Mouse (Mus musculus): ENCODE results near the gene Emc6. TPM values are rescaled to one million over a fixed set of nuclear protein-coding genes. Genes with fewer than 3 reads are reported as not detected.

Emc6 gene
- polyA plus RNA-seq, 1 experiment from 2014 or later = 122 TPM

- Histone ChIP-seq H3K4me1 (peaks cover 13% of the 10 kb centered on the region), H3K27me3 (replicated peaks) (no peaks in the 10 kb centered on the region), H3K27ac (no peak overlapping the region), H3K9ac (no peak overlapping the region), H3K36me3 (peaks cover 16% of the 10 kb centered on the region; the same call in 1 of the 2 replicates), H3K4me3 (no peak overlapping the region), H3K9me3 (no peaks in the 10 kb centered on the region), H3K4me2 (replicated peaks) (no peak overlapping the region)
- WGBS = 65% methylated on average over 5 of the region's 5 CpGs
- ATAC-seq (ENCODE audit: low FRiP score, low read depth) = no peak
Measured at GRCm38 (mm10) chr11:73172186-73172585, 4.7 kb downstream of the Emc6 start.

GRCm38 (mm10) chr11:73169231-73169630 lies 7.6 kb downstream of the Emc6 start:
- H3K27me3 ChIP-seq (replicated peaks) = no peaks in the 10 kb centered on the region
- ATAC-seq (ENCODE audit: low FRiP score, low read depth) = peak; percentile 60; the same call in 1 of the 2 replicates
- H3K4me1 ChIP-seq = no peaks in the 10 kb centered on the region
- H3K27ac ChIP-seq = no peak overlapping the region
- no peak overlapping the region for H3K9ac ChIP-seq
- no peaks in the 10 kb centered on the region for H3K9me3 ChIP-seq
- 55% methylated on average over 4 of the region's 4 CpGs for WGBS
- H3K4me2 ChIP-seq (replicated peaks) = no peak overlapping the region
- no peak overlapping the region for H3K4me3 ChIP-seq
- peaks cover 13% of the 10 kb centered on the region; the same call in 1 of the 2 replicates for H3K36me3 ChIP-seq

DNA sequence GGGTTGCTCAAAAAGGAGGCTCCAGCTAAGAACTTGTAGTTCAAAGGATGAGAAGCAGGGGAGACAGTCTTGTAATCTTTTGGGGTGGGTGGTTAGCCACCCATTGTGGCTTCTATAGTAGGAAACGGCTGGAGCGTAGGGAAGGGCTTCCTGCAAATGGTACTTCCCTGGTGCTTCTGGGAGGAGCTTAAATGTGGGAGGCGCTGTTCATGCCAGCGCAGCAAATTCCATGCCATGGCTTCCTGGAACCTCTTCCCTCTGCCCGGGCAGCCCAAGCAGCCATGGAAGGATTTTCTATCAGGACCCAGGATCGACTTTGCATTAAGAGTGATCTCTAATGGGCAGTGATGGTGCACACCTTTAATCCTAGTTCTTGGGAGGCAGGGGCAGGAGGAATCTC lies 8.3 kb downstream of the Emc6 start:
- ATAC-seq (ENCODE audit: low FRiP score, low read depth) = no peak
- no peaks in the 10 kb centered on the region for H3K4me1 ChIP-seq
- H3K4me2 ChIP-seq (replicated peaks) = no peak overlapping the region
- no peaks in the 10 kb centered on the region for H3K27me3 ChIP-seq (replicated peaks)
- no peak overlapping the region for H3K27ac ChIP-seq
- no peak overlapping the region for H3K4me3 ChIP-seq
- no peak overlapping the region for H3K9ac ChIP-seq
- H3K36me3 ChIP-seq = peaks cover 10% of the 10 kb centered on the region; the same call in 1 of the 2 replicates
- 84% methylated on average over 6 of the region's 6 CpGs for WGBS
- H3K9me3 ChIP-seq = no peaks in the 10 kb centered on the region

DNA sequence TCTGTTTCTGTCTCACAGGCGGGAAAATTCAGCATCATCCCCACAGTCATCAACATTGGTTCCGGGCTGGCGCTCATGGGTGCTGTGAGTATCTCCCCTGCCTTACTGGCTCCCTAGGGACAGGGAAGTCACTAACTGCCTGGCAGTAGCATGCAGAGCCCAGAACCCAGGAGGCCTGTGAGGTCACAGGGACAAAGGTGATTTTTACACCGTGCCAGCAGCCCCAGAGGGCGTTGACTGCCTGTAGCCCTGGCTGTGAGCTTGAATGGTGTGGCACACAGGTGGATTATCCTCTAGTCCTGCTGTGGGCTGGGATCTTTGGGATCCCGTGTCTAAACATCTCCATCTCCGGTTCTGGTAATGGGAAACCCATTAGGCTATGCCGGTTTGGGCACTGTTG lies 8.8 kb downstream of the Emc6 start:
- ATAC-seq (ENCODE audit: low FRiP score, low read depth) = no peak

DNA sequence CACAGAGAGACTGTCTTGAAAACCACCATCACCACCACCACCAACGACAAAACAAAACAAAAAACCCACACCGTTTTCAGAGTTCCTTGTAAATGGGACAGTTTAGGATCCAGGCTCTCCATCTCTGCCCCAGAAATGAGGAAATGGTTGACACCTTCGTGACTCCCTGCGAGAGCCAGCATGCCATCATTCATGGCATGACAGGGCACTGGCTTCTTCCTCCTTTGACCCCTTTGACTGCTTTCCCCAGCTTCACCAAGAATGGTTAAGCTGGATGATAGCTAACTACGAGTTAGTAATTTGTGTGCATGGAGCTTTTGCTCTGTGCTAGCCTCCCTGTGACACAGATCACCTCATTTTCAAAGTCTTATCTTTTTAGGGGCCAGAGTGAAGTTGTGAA lies 14.6 kb downstream of the Emc6 start:
- H3K36me3 ChIP-seq = no peaks in the 10 kb centered on the region
- no peak for ATAC-seq (ENCODE audit: low FRiP score, low read depth)
- WGBS = 71% methylated on average over 5 of the region's 5 CpGs

More for the DNA sequence above, 8.8 kb downstream of the Emc6 start:
- WGBS = 88% methylated on average over 8 of the region's 8 CpGs
- Histone ChIP-seq H3K27ac (no peak overlapping the region), H3K4me2 (replicated peaks) (no peak overlapping the region), H3K9me3 (no peaks in the 10 kb centered on the region), H3K4me1 (no peaks in the 10 kb centered on the region), H3K27me3 (replicated peaks) (no peaks in the 10 kb centered on the region), H3K4me3 (no peak overlapping the region), H3K9ac (0 out of 2 replicates have a peak overlapping the region, but pooled peaks have one; percentile 17), H3K36me3 (peaks cover 8% of the 10 kb centered on the region; the same call in 1 of the 2 replicates)

GRCm38 (mm10) chr11:73161616-73162015 lies 15.2 kb downstream of the Emc6 start:
- H3K4me1 ChIP-seq = 0 out of 2 replicates have a peak, but pooled peaks cover 4% of the 10 kb centered on the region
- no peaks in the 10 kb centered on the region for H3K36me3 ChIP-seq
- no peak overlapping the region for H3K4me2 ChIP-seq (replicated peaks)
- 90% methylated on average over 4 of the region's 4 CpGs for WGBS
- H3K9me3 ChIP-seq = no peaks in the 10 kb centered on the region
- H3K27ac ChIP-seq = no peak overlapping the region
- H3K9ac ChIP-seq = no peak overlapping the region
- no peak for ATAC-seq (ENCODE audit: low FRiP score, low read depth)
- no peak overlapping the region for H3K4me3 ChIP-seq
- H3K27me3 ChIP-seq (replicated peaks) = peaks cover 23% of the 10 kb centered on the region

More for the DNA sequence above, 14.6 kb downstream of the Emc6 start:
- H3K4me3 ChIP-seq = no peak overlapping the region
- 0 out of 2 replicates have a peak, but pooled peaks cover 4% of the 10 kb centered on the region for H3K4me1 ChIP-seq
- no peak overlapping the region for H3K27ac ChIP-seq
- no peak overlapping the region for H3K4me2 ChIP-seq (replicated peaks)
- peaks cover 23% of the 10 kb centered on the region for H3K27me3 ChIP-seq (replicated peaks)
- H3K9me3 ChIP-seq = no peaks in the 10 kb centered on the region
- H3K9ac ChIP-seq = no peak overlapping the region

GRCm38 (mm10) chr11:73160811-73161200 lies 16.0 kb downstream of the Emc6 start:
- H3K4me1 ChIP-seq = 0 out of 2 replicates have a peak, but pooled peaks cover 4% of the 10 kb centered on the region
- no peak for ATAC-seq (ENCODE audit: low FRiP score, low read depth)
- 22% methylated on average over 6 of the region's 6 CpGs for WGBS
- H3K9ac ChIP-seq = no peak overlapping the region
- H3K4me3 ChIP-seq = no peak overlapping the region
- H3K36me3 ChIP-seq = no peaks in the 10 kb centered on the region
- no peak overlapping the region for H3K27ac ChIP-seq
- H3K27me3 ChIP-seq (replicated peaks) = peaks cover 23% of the 10 kb centered on the region
- H3K9me3 ChIP-seq = no peaks in the 10 kb centered on the region
- H3K4me2 ChIP-seq (replicated peaks) = peak overlapping the region; percentile 75

- Histone ChIP-seq H3K4me3 (peak within 1 kb of the TSS; percentile 36), H3K9ac (peak within 1 kb of the TSS; percentile 45), H3K27ac (no peak within 1 kb of the TSS), H3K27me3 (replicated peaks) (peaks cover 23% of the 10 kb centered on the region), H3K36me3 (no peaks in the 10 kb centered on the region), H3K9me3 (no peaks in the 10 kb centered on the region), H3K4me1 (0 out of 2 replicates have a peak, but pooled peaks cover 4% of the 10 kb centered on the region), H3K4me2 (replicated peaks) (peak within 1 kb of the TSS; percentile 75)
- 2% methylated on average over 49 of the region's 49 CpGs for WGBS
- ATAC-seq (ENCODE audit: low FRiP score, low read depth) = 0 out of 2 replicates have a peak, but pooled peaks have one; percentile 48
Measured at GRCm38 (mm10) chr11:73159957-73160810, 16.7 kb downstream of the Emc6 start, which contains the start of gene P2rx5. Gene P2rx5, plus strand, starts transcription at chr11:73160421.

DNA sequence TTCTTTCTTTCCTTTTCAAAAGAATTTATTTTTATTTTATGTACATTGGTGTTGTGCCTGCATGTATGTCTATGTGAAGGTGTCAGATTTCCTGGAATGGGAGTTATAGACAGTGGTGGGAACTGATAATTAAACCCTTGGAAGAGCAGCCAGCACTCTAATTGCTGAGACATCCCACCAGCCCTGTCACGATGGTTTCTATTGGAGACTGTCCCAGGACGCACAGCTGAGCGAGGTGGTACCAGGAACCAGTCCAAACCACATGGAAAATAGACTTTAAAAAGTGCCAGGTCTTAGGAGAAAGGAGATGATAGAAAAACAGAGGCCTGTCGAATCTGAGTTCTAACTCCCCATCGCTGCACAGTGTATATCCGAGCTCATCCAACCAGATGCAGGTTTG lies 21.8 kb downstream of the Emc6 start:
- no peak overlapping the region for H3K9ac ChIP-seq
- H3K4me2 ChIP-seq (replicated peaks) = no peak overlapping the region
- WGBS = 80% methylated on average over 6 of the region's 6 CpGs
- H3K27me3 ChIP-seq (replicated peaks) = peaks cover 8% of the 10 kb centered on the region
- no peaks in the 10 kb centered on the region for H3K9me3 ChIP-seq
- ATAC-seq (ENCODE audit: low FRiP score, low read depth) = no peak
- no peaks in the 10 kb centered on the region for H3K4me1 ChIP-seq
- H3K4me3 ChIP-seq = no peak overlapping the region
- H3K36me3 ChIP-seq = no peaks in the 10 kb centered on the region
- no peak overlapping the region for H3K27ac ChIP-seq

DNA sequence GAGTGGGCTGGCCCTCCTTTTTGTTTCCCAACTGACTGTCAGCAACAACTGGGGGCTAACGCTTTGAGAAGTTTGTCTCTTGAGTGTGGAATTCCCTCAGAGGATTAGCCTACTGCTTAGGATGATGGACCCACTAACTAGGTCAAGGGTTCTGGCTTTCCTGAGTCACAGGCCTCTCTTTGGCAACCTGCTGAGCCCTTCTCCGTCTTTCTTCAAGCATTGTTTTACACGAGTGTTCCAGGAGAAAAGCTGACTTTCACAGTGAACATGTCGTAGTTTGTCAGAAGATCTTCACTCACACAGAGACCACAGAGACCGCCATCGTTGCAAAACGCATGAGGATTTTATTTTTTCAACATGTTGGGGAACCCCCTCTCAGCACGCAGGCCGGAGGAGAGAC lies 28.6 kb downstream of the Emc6 start:
- Histone ChIP-seq H3K4me2 (replicated peaks) (no peak overlapping the region), H3K27ac (no peak overlapping the region), H3K9me3 (no peaks in the 10 kb centered on the region), H3K4me1 (no peaks in the 10 kb centered on the region), H3K27me3 (replicated peaks) (no peaks in the 10 kb centered on the region), H3K9ac (no peak overlapping the region), H3K4me3 (no peak overlapping the region), H3K36me3 (no peaks in the 10 kb centered on the region)
- no peak for ATAC-seq (ENCODE audit: low FRiP score, low read depth)
- WGBS = 79% methylated on average over 9 of the region's 9 CpGs

DNA sequence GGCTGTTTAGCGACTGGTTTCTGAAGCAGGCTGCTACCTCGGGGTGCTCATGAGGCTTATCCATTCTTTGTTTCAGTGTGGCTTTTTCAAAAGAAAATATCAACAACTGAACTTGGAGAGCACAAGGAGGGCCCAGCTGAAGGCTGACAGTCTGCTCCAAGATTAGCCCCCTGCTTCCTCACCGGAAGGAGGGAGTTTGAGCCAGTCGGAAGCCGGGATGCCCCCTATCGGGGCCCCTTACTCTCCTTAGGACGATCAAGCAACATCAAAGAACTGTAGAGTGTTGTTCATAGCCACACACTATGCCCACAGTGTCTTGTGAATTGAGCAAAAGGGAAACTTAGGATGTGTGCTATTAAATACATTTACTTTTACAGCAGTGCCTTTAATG lies 29.9 kb downstream of the Emc6 start:
- ATAC-seq (ENCODE audit: low FRiP score, low read depth) = no peak
- H3K9ac ChIP-seq = no peak overlapping the region
- WGBS = 66% methylated on average over 7 of the region's 7 CpGs
- no peak overlapping the region for H3K27ac ChIP-seq
- H3K4me3 ChIP-seq = no peak overlapping the region
- H3K4me1 ChIP-seq = no peaks in the 10 kb centered on the region
- no peaks in the 10 kb centered on the region for H3K36me3 ChIP-seq
- no peaks in the 10 kb centered on the region for H3K9me3 ChIP-seq
- H3K27me3 ChIP-seq (replicated peaks) = no peaks in the 10 kb centered on the region
- H3K4me2 ChIP-seq (replicated peaks) = no peak overlapping the region

DNA sequence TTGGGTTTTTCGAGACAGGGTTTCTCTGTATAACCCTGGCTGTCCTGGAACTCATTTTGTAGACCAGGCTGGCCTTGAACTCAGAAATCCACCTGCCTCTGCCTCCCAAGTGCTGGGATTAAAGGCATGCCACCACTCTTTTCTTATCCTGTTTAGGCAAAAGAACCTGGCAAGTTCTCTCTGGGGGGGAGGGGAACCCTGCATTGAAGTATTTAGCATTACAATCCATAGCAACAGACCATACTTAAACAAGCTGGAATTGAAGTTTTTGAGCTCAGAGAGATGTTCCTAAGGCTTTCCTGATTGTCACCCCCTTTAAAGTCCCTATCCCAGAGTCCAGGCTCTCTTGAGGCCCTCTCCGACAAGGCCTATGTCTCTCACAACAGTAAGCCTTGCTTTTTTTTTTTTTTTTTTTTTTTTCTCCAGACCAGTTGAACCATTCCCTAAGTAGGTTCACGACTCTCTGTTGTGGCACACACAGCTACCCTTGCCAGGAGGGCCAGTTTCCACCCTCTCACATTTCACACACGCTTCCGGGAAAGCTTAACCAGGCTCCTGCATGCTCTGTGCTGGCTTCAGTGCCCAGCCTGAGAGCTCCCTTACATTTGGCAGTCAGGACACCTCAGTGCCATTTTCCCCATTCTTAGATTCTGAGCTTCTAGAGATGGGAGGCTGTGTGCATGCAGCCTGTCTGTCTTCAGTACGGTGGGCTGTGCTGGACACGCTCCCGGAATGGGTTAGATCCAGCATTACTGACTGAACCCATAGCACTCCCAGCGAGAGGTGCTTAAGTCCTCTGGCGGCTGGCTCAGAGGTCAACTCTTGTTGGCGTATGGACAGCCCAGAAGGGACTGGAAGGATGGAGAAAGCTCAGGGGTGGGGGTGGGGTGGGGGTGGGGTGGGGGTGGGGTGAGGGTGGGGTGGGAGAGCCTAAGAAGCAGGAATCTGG lies 30.5 kb downstream of the Emc6 start:
- WGBS = 71% methylated on average over 11 of the region's 11 CpGs
- Histone ChIP-seq H3K27ac (no peak overlapping the region), H3K4me2 (replicated peaks) (no peak overlapping the region), H3K9ac (no peak overlapping the region), H3K36me3 (no peaks in the 10 kb centered on the region), H3K9me3 (no peaks in the 10 kb centered on the region), H3K27me3 (replicated peaks) (no peaks in the 10 kb centered on the region), H3K4me3 (no peak overlapping the region), H3K4me1 (no peaks in the 10 kb centered on the region)
- no peak for ATAC-seq (ENCODE audit: low FRiP score, low read depth)

Data from neural tube, embryonic 12.5 days (tissue).